Mouse (Mus musculus) adrenal gland, adult (tissue): ENCODE data around the gene Rasgef1b.
A peak's percentile ranks its signal among the peaks of the same experiment; 100 is the strongest.

Experiments
- DNase-seq, 2 experiments: peaks; one replicate each; pipeline ENCODE4 v3.0.0; 2022 to 2023; ENCODE audit warnings: low spot score in 1 of 2; ENCODE audit not compliant: inconsistent age in 2 of 2

The Rasgef1b gene

GRCm38 (mm10) chr5:99708706-99709105 lies 20.2 kb downstream of the Rasgef1b start:
- DNase-seq: peak; percentile 5 to 30

GRCm38 (mm10) chr5:99707261-99707660 lies 21.6 kb downstream of the Rasgef1b start:
- peak; percentile 11 to 62 for DNase-seq

GRCm38 (mm10) chr5:99701811-99702210 lies 27.1 kb downstream of the Rasgef1b start:
- no peak for DNase-seq

GRCm38 (mm10) chr5:99694712-99695360 lies 34.0 kb downstream of the Rasgef1b start:
- no peak for DNase-seq

DNA sequence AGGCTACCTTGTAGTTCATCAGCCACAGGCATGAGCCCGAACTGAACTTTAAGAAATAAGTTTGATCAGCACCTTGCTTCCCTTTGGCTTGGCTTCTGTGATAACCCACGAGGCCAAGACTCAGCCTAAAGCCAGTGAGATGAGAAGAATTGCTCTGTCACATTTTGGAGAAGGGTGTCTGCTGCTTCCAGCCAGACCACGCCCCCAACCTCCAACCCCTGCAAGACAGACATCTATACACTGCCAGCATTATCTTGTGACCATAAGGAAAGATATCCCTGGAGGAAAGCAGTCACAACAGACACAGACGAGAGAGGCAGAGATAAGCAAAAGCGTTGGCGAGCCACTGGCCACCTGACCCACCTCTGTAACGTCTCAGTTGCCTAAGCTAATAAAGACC lies 39.0 kb downstream of the Rasgef1b start:
- no peak for DNase-seq

DNA sequence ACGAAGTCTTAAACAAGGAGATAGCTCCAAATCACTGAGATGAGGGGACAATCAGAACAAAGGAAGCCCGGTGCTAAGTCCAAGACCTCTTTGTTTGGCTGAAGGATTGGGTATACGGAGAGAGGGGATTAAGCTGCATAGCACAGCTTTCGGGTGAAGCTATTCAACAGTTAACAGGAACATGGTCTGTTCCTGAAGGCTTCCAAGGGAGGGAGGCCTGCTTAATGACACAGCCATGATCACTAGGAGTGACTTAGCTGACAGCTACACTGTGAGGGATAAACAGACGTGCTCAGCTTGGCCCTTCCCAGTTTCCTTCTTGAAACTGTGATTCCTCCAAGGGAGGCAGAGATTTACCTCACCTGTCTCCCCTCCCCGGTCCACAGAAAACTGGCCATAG lies 41.0 kb downstream of the Rasgef1b start:
- DNase-seq: no peak

- no peak for DNase-seq
Observed at GRCm38 (mm10) chr5:99684023-99684422, 44.8 kb downstream of the Rasgef1b start.

- peak in 1 of 2 experiments; percentile 24 for DNase-seq
Observed at GRCm38 (mm10) chr5:99669971-99670571, 58.8 kb downstream of the Rasgef1b start.

DNA sequence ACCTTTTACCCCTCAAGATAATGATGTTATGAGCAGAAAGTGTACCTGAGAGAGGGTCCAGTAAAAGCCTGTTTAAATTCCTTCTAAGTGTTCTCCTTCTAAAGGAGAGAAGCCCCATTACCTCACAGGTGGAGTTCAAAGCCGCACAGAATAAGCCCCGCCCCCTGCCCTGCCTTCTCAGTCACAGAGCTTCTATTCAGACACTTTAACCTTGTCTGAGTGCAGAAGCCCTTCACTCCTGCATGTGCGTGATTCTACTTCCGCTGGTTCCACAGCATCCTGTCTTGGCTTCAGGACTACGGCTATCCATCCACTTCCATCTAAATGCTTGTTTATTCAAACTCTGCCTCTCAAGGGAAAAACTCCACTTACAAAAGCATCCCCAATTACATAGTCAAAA lies 72.8 kb downstream of the Rasgef1b start:
- DNase-seq: no peak

DNA sequence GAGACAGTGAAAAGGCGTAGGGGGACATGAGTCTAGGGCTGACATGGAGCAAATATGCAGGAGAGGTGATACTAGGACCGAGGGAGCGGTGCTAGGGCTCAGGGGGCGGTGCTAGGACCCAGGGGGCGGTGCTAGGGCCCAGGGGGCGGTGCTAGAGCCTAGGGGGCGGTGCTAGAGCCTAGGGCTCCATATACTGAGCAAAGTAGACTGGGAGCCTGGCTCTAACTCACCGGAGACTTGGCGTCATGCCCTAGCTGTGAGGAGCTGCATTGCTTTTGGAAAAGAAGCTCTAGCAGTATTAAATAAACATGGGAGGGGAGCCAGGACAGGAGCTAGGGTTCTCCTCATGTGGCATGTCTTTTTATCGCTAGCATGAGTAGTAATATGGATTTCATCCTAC lies 75.9 kb downstream of the Rasgef1b start:
- no peak for DNase-seq

DNA sequence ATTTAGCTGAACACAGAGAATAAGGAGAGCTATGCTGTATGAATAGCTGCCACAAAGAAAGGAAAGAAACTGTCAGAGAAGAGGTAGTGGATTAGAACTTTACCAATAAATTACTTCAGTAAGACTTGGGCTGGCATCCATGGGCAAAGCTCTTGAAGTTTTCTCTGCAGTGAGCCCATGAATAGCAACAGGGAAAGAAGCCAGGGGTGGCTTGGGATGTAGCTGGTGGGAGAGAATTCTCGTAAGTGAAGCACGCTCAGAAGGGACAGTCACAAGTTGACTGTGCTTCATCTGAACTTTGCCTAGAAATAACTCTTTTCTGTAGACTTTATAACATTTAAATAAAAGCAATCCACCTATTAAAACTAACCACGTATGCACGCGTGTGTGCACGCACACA lies 87.5 kb downstream of the Rasgef1b start:
- DNase-seq: no peak

GRCm38 (mm10) chr5:99636575-99636974 lies 92.3 kb downstream of the Rasgef1b start:
- DNase-seq: no peak

DNA sequence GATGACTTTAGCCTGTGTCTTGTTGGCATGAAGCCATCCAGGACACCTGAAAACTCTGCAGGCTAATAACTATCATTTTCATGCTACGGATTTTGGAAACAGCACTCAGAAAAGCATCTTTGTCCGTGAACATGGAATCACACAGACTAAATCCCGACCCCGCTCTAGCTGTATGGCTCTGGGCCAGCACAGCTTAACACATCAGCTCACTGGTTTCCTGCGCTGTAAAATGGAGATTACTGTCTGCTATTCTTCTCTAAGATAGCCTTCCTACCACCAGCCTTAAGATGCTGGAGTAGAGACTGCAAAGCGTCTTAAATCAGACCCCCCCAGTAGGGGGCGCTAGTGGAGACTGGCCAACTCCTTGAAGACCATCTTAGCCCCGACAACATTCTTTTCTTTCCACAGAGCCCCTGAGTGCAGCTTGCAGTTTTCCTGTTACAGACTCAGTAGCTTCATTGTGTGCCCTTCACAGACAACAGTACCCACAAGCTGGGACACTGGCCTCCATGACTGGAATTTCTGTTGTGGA lies 94.8 kb downstream of the Rasgef1b start:
- peak in 1 of 2 experiments; percentile 25 for DNase-seq

DNA sequence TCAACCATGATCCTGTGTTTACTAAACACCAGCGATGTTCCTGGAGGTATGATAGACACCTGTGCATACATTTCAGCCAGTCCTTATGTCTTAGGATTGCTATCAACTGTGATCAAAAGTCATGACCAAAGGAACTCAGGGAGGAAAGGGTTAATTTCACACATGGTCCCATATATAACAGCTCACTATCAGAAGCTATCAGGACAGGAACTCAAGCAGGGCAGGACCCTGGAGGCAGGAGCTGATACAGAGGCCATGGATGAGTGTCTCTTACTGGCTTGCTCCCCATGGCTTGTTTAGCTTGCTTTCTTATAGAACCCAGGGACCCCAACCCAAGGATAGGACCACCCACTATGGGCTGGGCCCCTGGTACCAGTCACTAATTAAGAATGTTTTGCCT lies 95.3 kb downstream of the Rasgef1b start:
- no peak for DNase-seq

DNA sequence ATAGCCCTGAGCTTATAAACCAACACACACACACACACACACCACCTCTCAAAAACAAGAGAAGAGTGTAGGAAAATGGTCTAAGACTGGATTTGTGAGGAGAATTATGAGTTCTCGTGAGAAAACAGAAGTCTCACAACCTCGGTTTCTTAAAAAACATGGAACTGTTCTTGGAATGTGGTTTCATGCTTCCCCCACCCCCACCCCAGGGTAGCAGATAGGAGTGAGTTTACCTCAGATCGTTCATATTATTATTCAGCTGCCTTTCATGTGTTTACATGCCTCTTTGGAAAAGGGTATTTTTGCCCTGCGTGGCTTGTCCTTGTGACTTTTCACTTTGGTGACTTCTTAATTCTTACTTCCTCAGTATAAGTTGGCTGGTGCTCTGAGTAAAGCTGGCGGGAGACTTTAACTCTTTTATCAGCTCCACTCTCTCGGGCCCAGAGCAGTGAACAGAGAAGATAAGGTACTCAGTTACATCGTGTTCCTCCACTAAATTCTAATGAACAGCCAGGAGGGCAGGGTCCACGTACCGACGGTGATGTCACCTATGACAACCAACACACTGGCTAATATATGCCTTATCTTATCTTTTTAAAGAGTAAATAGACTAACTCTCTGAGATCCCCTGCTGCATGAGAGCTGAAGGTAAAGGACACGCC lies 96.1 kb downstream of the Rasgef1b start:
- DNase-seq: no peak

- DNase-seq: peak; percentile 20 to 65
Observed at GRCm38 (mm10) chr5:99630087-99630486, 98.8 kb downstream of the Rasgef1b start.

- no peak for DNase-seq
Observed at GRCm38 (mm10) chr5:99625603-99626002, 103.3 kb downstream of the Rasgef1b start.

GRCm38 (mm10) chr5:99620771-99621170 lies 108.1 kb downstream of the Rasgef1b start:
- no peak for DNase-seq

DNA sequence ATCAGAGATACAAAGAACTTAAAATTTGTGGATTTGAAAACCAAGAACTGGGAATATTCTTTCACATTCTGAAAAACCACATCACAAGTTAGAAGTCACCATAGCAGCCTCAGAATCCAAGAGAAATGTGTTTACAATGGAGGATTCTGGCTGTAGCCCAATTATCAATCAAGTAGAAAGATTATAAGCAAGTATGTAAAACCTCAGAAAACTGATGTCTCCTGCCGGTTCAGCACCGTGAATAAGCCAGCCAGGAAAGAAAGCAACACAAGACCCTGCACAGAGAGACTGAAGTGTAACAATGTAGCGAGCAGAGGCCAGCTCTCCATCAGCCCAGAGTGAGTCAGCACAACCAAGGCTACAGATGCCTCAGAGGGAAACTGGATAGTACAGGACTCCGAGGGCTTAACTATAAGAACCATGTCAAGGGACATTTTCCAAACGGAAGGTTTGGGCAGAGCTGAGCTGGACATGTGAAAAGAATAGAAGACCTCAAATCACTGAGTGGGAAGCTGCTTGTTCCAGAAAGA lies 111.5 kb downstream of the Rasgef1b start:
- DNase-seq: peak; percentile 18 to 53

DNA sequence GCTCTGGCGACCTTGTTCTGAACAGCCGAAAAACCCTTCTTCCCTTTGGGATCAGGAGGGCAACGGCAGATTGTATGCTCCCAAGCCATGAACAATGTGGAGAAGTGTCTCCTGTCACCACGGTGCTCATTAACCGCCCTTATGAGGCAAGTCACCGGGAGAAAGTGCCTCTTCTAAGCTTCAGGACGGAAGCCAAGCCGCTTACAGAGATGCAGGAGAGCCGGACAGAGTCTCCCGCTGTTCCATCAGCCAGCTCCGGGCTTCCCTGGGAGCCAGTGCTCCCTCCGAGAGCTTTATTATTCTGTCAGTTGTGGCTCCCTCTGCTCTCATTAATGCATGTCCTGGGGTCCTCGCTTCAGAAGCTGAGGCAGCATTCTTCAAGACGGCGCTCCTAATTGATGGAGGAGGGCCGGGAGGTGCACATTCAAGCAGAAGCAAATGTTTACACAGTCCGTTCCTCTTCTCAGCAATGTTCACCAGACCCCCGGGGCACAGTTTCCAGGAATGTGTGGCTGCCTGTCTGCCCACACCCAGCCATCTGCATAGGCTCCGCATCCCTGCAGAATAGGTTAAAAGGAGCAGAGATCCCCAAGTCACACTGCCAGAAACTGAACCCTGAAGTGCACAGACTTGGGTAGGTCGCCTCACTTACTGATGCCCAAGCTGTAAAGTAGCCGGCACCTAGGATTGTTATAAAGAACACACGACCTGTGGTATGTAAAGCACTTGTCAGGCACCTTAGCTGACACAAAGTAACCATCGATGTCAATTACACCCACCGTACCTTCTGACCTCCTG lies 115.3 kb downstream of the Rasgef1b start:
- DNase-seq: no peak

DNA sequence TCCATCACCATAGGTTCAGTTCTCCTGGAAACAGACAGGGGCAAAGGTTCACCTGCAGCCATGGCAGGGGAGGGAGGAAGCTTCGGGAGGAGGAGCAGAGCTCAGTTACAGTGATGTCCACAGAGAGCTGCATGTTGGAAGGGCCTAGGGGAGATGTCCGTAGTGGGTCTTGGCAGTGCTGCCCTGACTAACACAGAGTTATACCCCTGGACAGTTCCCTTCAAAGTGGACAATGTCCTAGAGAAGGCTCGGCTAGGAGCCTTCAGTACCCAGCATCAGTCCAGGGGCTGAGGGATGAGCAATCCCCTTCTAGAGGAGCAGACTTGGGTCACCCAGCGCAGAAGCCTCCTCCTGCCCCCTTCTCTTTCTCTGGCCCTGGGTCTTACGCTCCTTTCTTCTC lies 121.3 kb downstream of the Rasgef1b start:
- DNase-seq: no peak
